ENCODE assay signal across 29 mouse cellular contexts in genomic region chr3:86559635-86560034, GRCm38 (mm10). TPM values are rescaled to one million over a fixed set of nuclear protein-coding genes. Genes with fewer than 3 reads are reported as not detected.
DNase-seq lines count a peak whose midpoint lies in the region; ATAC-seq lines count a peak whose summit lies in the region.
"Had no signal": no experiment of that assay in that cellular context is flagged by ENCODE, and none has a peak within 500 bp of the region (broad histone marks: within the 10 kb centered on the region; RNA-seq: fewer than 3 reads in every experiment).

No protein-coding gene starts in this region.

- H3K27me3 ChIP-seq in hindbrain, embryonic 13.5 days = no peaks in the 10 kb centered on the region
- H3K27me3 ChIP-seq in midbrain, embryonic 12.5 days = peaks cover 18% of the 10 kb centered on the region; the same call in 1 of the 2 replicates
- H3K27me3 ChIP-seq in neural tube, embryonic 14.5 days (ENCODE audit: control insufficient read depth, insufficient read depth, low read length) = no peaks in the 10 kb centered on the region
- H3K27me3 ChIP-seq: CH12.LX; embryonic facial prominence, embryonic 15.5 days; intestine, embryonic 15.5 days had no signal

- no peak overlapping the region for H3K4me2 ChIP-seq in hindbrain, embryonic 13.5 days
- H3K4me2 ChIP-seq in midbrain, embryonic 12.5 days (replicated peaks) = no peak overlapping the region
- H3K4me2 ChIP-seq in neural tube, embryonic 14.5 days (ENCODE audit: low read depth, low read length) = no peak overlapping the region
- H3K4me2 ChIP-seq: embryonic facial prominence, embryonic 15.5 days; intestine, embryonic 15.5 days had no signal

- no peak overlapping the region for H3K4me3 ChIP-seq in hindbrain, embryonic 13.5 days
- H3K4me3 ChIP-seq in midbrain, embryonic 12.5 days = no peak overlapping the region
- no peak overlapping the region for H3K4me3 ChIP-seq in neural tube, embryonic 14.5 days (ENCODE audit: low read depth, low read length)
- H3K4me3 ChIP-seq: embryonic facial prominence, embryonic 15.5 days; intestine, embryonic 15.5 days; layer of hippocampus, adult 2 months had no signal

- peaks cover 24% of the 10 kb centered on the region for H3K4me1 ChIP-seq in hindbrain, embryonic 13.5 days (replicated peaks)
- H3K4me1 ChIP-seq in midbrain, embryonic 12.5 days = no peaks in the 10 kb centered on the region; the same call in 1 of the 2 replicates
- peaks cover 7% of the 10 kb centered on the region for H3K4me1 ChIP-seq in neural tube, embryonic 14.5 days (ENCODE audit: control insufficient read depth, insufficient read depth, low read length)
- H3K4me1 ChIP-seq: embryonic facial prominence, embryonic 15.5 days had no signal

- peak overlapping the region; percentile 24; the same call in 1 of the 2 replicates for H3K9ac ChIP-seq in hindbrain, embryonic 13.5 days
- H3K9ac ChIP-seq in midbrain, embryonic 12.5 days (replicated peaks) = no peak overlapping the region
- no peak overlapping the region for H3K9ac ChIP-seq in neural tube, embryonic 14.5 days (replicated peaks; ENCODE audit: low read depth, low read length)
- H3K9ac ChIP-seq: embryonic facial prominence, embryonic 15.5 days; intestine, embryonic 15.5 days; liver, postnatal 0 days had no signal

- H3K27ac ChIP-seq in hindbrain, embryonic 13.5 days = peak overlapping the region; percentile 80
- H3K27ac ChIP-seq in midbrain, embryonic 12.5 days (replicated peaks) = peak overlapping the region; percentile 49
- peak overlapping the region; percentile 24; the same call in 1 of the 2 replicates for H3K27ac ChIP-seq in neural tube, embryonic 14.5 days (ENCODE audit: low read depth, low read length)
- H3K27ac ChIP-seq: embryonic facial prominence, embryonic 15.5 days; intestine, embryonic 15.5 days; layer of hippocampus, adult 2 months; stomach, postnatal 0 days had no signal

- H3K36me3 ChIP-seq in hindbrain, embryonic 13.5 days = no peaks in the 10 kb centered on the region
- no peaks in the 10 kb centered on the region for H3K36me3 ChIP-seq in midbrain, embryonic 12.5 days
- no peaks in the 10 kb centered on the region for H3K36me3 ChIP-seq in neural tube, embryonic 14.5 days (ENCODE audit: control insufficient read depth, insufficient read depth, low read length)
- H3K36me3 ChIP-seq: embryonic facial prominence, embryonic 15.5 days; G1E; intestine, embryonic 15.5 days had no signal

- peak; percentile 58 for DNase-seq in Muller cell, postnatal 12 days (ENCODE audit: inconsistent ontology term)
- no peak for DNase-seq in cerebellum, adult 9-10 months
- DNase-seq in adrenal gland, adult 2 months = no peak
- DNase-seq in thymus, postnatal 25 days = no peak
- DNase-seq: adrenal gland, adult 8-10 months; B cell, adult 2 months; cerebellum, adult 2 months; cerebellum, postnatal 36 days; embryo, embryonic 11 days; heart, postnatal 4 days; kidney, adult 8-10 months; kidney, postnatal 10 days; liver, postnatal 0 days; lung, postnatal 10 days had no signal

- WGBS in hindbrain, embryonic 13.5 days = 50% methylated on average over 4 of the region's 4 CpGs
- 53% methylated on average over 4 of the region's 4 CpGs for WGBS in midbrain, embryonic 12.5 days
- WGBS in neural tube, embryonic 14.5 days = 44% methylated on average over 4 of the region's 4 CpGs

- H3K9me3 ChIP-seq in hindbrain, embryonic 13.5 days = no peaks in the 10 kb centered on the region
- no peaks in the 10 kb centered on the region for H3K9me3 ChIP-seq in midbrain, embryonic 12.5 days
- no peaks in the 10 kb centered on the region for H3K9me3 ChIP-seq in neural tube, embryonic 14.5 days (ENCODE audit: control insufficient read depth, low read length)
- H3K9me3 ChIP-seq: embryonic facial prominence, embryonic 15.5 days; G1E; intestine, embryonic 15.5 days had no signal

- ATAC-seq in hindbrain, embryonic 13.5 days (ENCODE audit: low FRiP score) = no peak
- ATAC-seq in midbrain, embryonic 12.5 days (ENCODE audit: low FRiP score, low read depth) = peak; percentile 68; the same call in 1 of the 2 replicates
- no peak for ATAC-seq in neural tube, embryonic 14.5 days (ENCODE audit: low read depth)
- ATAC-seq: forebrain, embryonic 14.5 days; intestine, embryonic 15.5 days; liver, postnatal 0 days had no signal

RNA-seq across cellular contexts. Expression of gene Mab21l2, which starts 11.2 kb away (rescaled TPM):
- polyA plus RNA-seq in hindbrain, embryonic 13.5 days (2015; fragmentation: Nextera tagmentation; extraction: Ambion mirVana) = 258 and 288 TPM in 2 replicates
- polyA plus RNA-seq in midbrain, embryonic 12.5 days (2016; fragmentation: Nextera tagmentation; extraction: Ambion mirVana) = 120 and 138 TPM in 2 replicates
- 246 and 271 TPM in 2 replicates for polyA plus RNA-seq in neural tube, embryonic 14.5 days (2014; fragmentation: Nextera tagmentation; extraction: Ambion mirVana)
- total RNA-seq in adrenal gland, adult 2 months (2021) = 10 to 100 TPM in 1 of 2 experiments, 1 to 10 TPM in 1; 7.3 to 14.6 TPM
- 4.0 and 6.1 TPM in 2 replicates for polyA plus RNA-seq in adrenal gland, adult 2 months (2012; rRNA removed)
- total RNA-seq: gastrocnemius, adult 8-10 months; layer of hippocampus, adult 2 months; layer of hippocampus, postnatal 25 days; liver, adult 2 months; monocyte, adult 5-6 weeks had no signal
- polyA plus RNA-seq: gonadal fat pad, adult 2 months had no signal

Comparison
In these comparisons a context has a peak if more than half of its experiments do, and no peak if none do; other contexts are left out.
1. H3K27ac ChIP-seq: peak in every context shown above with its lines; median percentile 80 in hindbrain, embryonic 13.5 days; 49 in midbrain, embryonic 12.5 days; 24 in neural tube, embryonic 14.5 days.
2. RNA of gene Mab21l2, which starts 11.2 kb away (polyA plus RNA-seq): 258 to 288 TPM in hindbrain, embryonic 13.5 days, 246 to 271 TPM in neural tube, embryonic 14.5 days and 120 to 138 TPM in midbrain, embryonic 12.5 days; 4.0 to 6.1 TPM in adrenal gland, adult 2 months; every median in the first group is over 10 times any median in the second.